Mouse (Mus musculus) heart, embryonic 10.5 days (tissue): Measurements from ENCODE around the gene Prokr1. TPM values are rescaled to one million over a fixed set of nuclear protein-coding genes. Genes with fewer than 3 reads are reported as not detected.
A peak's percentile ranks its signal among the peaks of the same experiment; 100 is the strongest.

Experiments
- DNase-seq: peaks from one replicate; pipeline ENCODE4 v3.0.0-alpha.2; 2017; ENCODE audit warnings: low spot score
- H3K27ac ChIP-seq: fragments of 300-500 bp; sonication (generic); 2 replicates; pipeline ENCODE4 v1.5.1; 2016; ENCODE audit warnings: mild to moderate bottlenecking
- H3K27me3 ChIP-seq: fragments of 300-500 bp; sonication (generic); 2 replicates; pipeline ENCODE4 v1.6.1; 2016; ENCODE audit warnings: mild to moderate bottlenecking; ENCODE audit not compliant: poor library complexity, insufficient read depth, severe bottlenecking
- H3K36me3 ChIP-seq: fragments of 300-500 bp; sonication (generic); 2 replicates; pipeline ENCODE4 v1.6.1; 2016; ENCODE audit warnings: mild to moderate bottlenecking, moderate library complexity
- H3K4me1 ChIP-seq: fragments of 300-500 bp; sonication (generic); 2 replicates; pipeline ENCODE4 v1.6.1; 2016; ENCODE audit warnings: mild to moderate bottlenecking
- H3K4me3 ChIP-seq: fragments of 300-500 bp; sonication (generic); 2 replicates; pipeline ENCODE4 v1.5.1; 2016; ENCODE audit warnings: mild to moderate bottlenecking, moderate library complexity
- H3K9me3 ChIP-seq: fragments of 300-500 bp; sonication (generic); 2 replicates; pipeline ENCODE4 v1.6.1; 2016; ENCODE audit warnings: mild to moderate bottlenecking, moderate library complexity
- WGBS: fragments of 180-500 bp; shearing (Covaris S2); methylation state at CpG from one replicate; pipeline ENCODE4 v1.1.7; 2016; 5-methylcytosine and 5-hydroxymethylcytosine counted together
- polyA plus RNA-seq: library from polyadenylated mRNA; unstranded; fragments of >200 nt; fragmentation: Nextera tagmentation; extraction: Ambion mirVana; gene quantifications from 2 replicates; pipeline ENCODE4 v1.2.1, GENCODE M21; 2016

Gene Prokr1
- polyA plus RNA-seq, 1 experiment from 2014 or later: 3.0 TPM

DNA sequence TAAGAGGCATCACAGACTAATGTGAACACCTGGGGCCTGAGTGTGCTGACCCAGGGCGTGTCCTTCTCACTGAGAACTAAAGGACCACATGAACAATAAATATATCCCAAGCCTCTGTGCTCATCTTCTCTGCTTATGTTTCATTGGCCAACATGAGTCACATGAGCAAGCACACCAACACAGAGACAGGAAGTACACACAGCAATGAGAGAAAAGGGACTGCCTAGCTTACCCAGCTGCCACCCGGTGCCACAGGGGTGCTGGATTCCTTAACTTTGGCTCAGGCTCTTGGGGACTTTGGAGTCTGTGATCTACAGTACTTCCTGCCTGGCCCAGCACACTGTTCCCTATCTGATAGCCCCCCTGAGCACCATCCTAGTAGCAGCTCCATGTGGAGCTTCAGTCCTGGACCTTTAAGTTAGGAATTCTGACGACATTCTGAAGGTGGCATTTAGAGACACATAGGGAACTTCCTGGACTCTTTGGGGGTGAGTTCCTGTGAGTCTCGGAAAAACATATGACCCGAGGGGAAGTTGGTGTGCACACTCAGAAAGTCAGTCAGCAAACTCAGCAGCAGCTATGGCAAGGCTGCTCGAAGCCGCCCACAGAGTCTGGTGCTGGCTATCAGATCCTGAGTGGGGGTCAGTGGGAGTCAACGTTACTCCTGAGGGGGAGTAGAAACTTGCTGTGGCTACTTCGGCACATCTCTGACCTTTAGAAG, 55.5 kb downstream of the Prokr1 start:
- H3K27me3 ChIP-seq: peaks cover 29% of the 10 kb centered on the region; the same call in 1 of the 2 replicates
- H3K36me3 ChIP-seq: no peaks in the 10 kb centered on the region
- no peak for DNase-seq
- no peak overlapping the region for H3K4me3 ChIP-seq
- no peak overlapping the region for H3K27ac ChIP-seq
- 66% methylated on average over 9 of the region's 9 CpGs for WGBS
- no peaks in the 10 kb centered on the region for H3K9me3 ChIP-seq
- H3K4me1 ChIP-seq: peaks cover 20% of the 10 kb centered on the region; the same call in 1 of the 2 replicates

DNA sequence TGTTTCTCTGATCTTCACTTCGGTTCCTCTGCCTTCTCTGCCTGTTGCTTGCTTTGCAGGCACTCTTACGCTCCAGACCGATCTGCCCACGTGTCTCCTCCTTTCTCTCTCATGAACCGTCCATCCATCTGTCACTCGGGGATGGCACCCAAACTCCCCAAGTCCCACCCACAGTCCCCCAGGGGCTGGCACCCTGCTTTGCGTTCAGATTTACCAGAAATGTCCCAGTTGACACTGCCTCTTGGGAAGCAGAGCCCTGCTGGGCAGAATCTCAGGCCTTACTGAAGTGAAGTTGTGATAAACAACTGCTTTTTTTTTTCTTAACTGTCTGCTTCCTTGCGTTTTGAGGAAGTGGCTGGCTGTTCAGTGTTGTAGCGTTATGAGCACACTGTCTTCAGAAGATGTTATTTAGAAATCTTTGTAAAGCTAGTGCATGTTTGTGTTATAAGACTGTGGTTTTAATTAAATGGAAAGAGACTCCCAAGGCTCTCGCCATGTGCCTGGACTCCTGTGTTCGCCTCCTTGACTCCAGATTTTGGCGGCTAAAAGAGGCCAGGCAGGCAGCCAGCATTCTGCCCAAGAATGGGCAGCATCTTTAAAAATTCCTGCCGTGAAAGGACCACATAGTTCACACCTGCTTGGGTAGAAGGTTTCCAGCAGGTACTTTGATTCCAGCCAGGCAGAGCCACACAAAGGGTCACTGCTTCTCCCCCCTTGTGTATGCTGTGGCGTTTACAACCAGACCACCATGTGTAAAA, 57.4 kb downstream of the Prokr1 start, which contains the start of gene Arhgap25:
Gene Arhgap25 (minus strand): TSS at position 307 of the 758 bp plus-strand sequence.
- Histone ChIP-seq H3K36me3 (no peaks in the 10 kb centered on the region), H3K4me1 (peaks cover 25% of the 10 kb centered on the region), H3K27me3 (0 out of 2 replicates have a peak, but pooled peaks cover 18% of the 10 kb centered on the region), H3K4me3 (no peak within 1 kb of the TSS), H3K9me3 (no peaks in the 10 kb centered on the region), H3K27ac (peak within 1 kb of the TSS; percentile 17; the same call in 1 of the 2 replicates)
- 57% methylated on average over 14 of the region's 14 CpGs for WGBS
- DNase-seq: no peak

DNA sequence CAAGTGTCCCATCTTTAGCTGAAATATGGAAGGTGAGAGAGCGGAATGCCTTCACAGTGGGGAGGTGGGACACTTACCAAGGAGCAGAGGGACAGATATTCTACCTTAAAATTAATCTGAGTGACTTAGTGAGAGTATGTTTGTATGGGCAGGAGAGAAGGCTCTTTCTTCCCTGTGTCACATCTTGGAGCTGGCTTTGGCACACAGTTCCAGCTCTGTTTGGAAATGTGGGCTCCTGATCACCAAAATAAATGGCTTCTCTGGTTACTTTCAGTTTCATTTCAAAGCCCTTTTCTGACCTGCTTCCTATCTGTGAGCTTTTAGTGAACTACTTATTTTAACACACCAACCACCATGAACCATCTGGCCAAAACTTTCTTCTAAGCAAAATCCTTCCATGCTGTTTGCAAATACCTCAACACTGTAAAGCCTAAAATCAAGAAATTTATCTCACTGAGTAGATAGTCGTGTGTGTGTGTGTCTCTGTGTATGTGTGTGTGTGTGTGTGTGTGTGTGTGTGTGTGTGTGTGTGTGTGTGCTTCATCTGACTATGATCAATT, 59.0 kb downstream of the Prokr1 start:
- peaks cover 36% of the 10 kb centered on the region for H3K4me1 ChIP-seq
- no peaks in the 10 kb centered on the region for H3K9me3 ChIP-seq
- no peaks in the 10 kb centered on the region for H3K36me3 ChIP-seq
- 75% methylated on average over 2 of the region's 2 CpGs for WGBS
- no peak overlapping the region for H3K27ac ChIP-seq
- no peak overlapping the region for H3K4me3 ChIP-seq
- H3K27me3 ChIP-seq: 0 out of 2 replicates have a peak, but pooled peaks cover 8% of the 10 kb centered on the region
- no peak for DNase-seq

DNA sequence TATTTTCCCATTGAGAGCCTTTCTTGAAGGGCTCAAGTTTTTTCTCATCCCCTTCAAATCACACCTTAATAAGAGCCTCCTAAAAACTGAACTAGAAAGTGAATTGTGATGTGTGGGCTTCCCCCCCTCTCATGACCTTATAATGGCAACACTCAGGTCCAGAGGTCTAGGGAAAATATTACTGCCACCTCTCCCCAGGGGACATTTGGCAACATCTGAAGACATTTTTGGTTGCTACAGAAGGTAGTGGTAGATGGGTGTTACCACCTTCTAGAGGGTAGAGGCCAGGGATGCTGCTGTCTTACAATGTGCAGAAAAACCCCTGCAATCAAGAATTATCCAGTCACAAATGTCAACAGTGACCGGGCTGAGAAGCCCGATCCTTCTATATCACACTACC, 60.2 kb downstream of the Prokr1 start:
- DNase-seq: no peak
- H3K27me3 ChIP-seq: 0 out of 2 replicates have a peak, but pooled peaks cover 4% of the 10 kb centered on the region
- no peaks in the 10 kb centered on the region for H3K36me3 ChIP-seq
- no peak overlapping the region for H3K4me3 ChIP-seq
- no peaks in the 10 kb centered on the region for H3K9me3 ChIP-seq
- WGBS: 68% methylated on average over 2 of the region's 2 CpGs
- no peak overlapping the region for H3K27ac ChIP-seq
- peaks cover 27% of the 10 kb centered on the region for H3K4me1 ChIP-seq

Other genes with a start within 250 kb of the Prokr1 start
- gene Gkn1, start 239.8 kb downstream of the Prokr1 start, polyA plus RNA-seq: not detected in 2 replicates
- gene Gkn2, start 217.4 kb downstream of the Prokr1 start, polyA plus RNA-seq: not detected in 2 replicates
- gene Gkn3, start 201.8 kb downstream of the Prokr1 start, polyA plus RNA-seq: 0.17 and 0.58 TPM in 2 replicates
- 4.5 and 6.2 TPM in 2 replicates for gene Bmp10, start 161.7 kb downstream of the Prokr1 start, polyA plus RNA-seq
- gene Arhgap25, start 57.5 kb downstream of the Prokr1 start, polyA plus RNA-seq: 2.3 and 3.9 TPM in 2 replicates
- gene Aplf, start 81.5 kb upstream of the Prokr1 start, polyA plus RNA-seq: 11.6 and 12.3 TPM in 2 replicates
- 0.21 and 0.25 TPM in 2 replicates for gene Efcc1, start 140.1 kb upstream of the Prokr1 start, polyA plus RNA-seq
- 4.8 and 6.2 TPM in 2 replicates for gene Gp9, start 187.3 kb upstream of the Prokr1 start, polyA plus RNA-seq
- 4.4 and 5.1 TPM in 2 replicates for gene Rab43, start 221.4 kb upstream of the Prokr1 start, polyA plus RNA-seq
- gene Gm45140, start 245.1 kb upstream of the Prokr1 start, polyA plus RNA-seq: 2.3 and 2.5 TPM in 2 replicates
- gene Isy1, start 248.1 kb upstream of the Prokr1 start, polyA plus RNA-seq: 31.6 and 44.0 TPM in 2 replicates